Comparison of ENCODE assay signal across 16 mouse cellular contexts in genomic region chr15:70704547-70704946, GRCm38 (mm10).
"Had no signal": no experiment of that assay in that cellular context is flagged by ENCODE, and none has a peak within 500 bp of the region (broad histone marks: within the 10 kb centered on the region; RNA-seq: fewer than 3 reads in every experiment).

No protein-coding gene starts in this region.

- H3K4me3 ChIP-seq: layer of hippocampus, adult 2 months; limb, embryonic 10.5 days; limb, embryonic 13.5 days; liver, embryonic 13.5 days; midbrain, embryonic 12.5 days; midbrain, embryonic 15.5 days had no signal

- H3K4me2 ChIP-seq: limb, embryonic 13.5 days; liver, embryonic 13.5 days; midbrain, embryonic 12.5 days; midbrain, embryonic 15.5 days had no signal

- H3K9ac ChIP-seq: limb, embryonic 13.5 days; liver, embryonic 13.5 days; midbrain, embryonic 12.5 days; midbrain, embryonic 15.5 days had no signal

- H3K4me1 ChIP-seq: limb, embryonic 10.5 days; limb, embryonic 13.5 days; liver, embryonic 13.5 days; midbrain, embryonic 12.5 days; midbrain, embryonic 15.5 days had no signal

- ATAC-seq: intestine, postnatal 0 days; midbrain, embryonic 15.5 days had no signal

- H3K27me3 ChIP-seq: limb, embryonic 13.5 days; liver, embryonic 13.5 days; midbrain, embryonic 12.5 days; midbrain, embryonic 15.5 days had no signal

- H3K9me3 ChIP-seq: limb, embryonic 10.5 days; limb, embryonic 13.5 days; liver, embryonic 13.5 days; midbrain, embryonic 12.5 days; midbrain, embryonic 15.5 days had no signal

- DNase-seq: kidney, adult 2 months; kidney, postnatal 25 days; layer of hippocampus, adult 9-11 months; liver; liver, embryonic 13.5 days; lung, adult 2 months; thymus, adult 18-20 months; thymus, postnatal 36 days had no signal

- H3K27ac ChIP-seq: kidney, postnatal 0 days; layer of hippocampus, adult 2 months; limb, embryonic 10.5 days; limb, embryonic 13.5 days; liver, embryonic 13.5 days; macrophage; midbrain, embryonic 12.5 days; midbrain, embryonic 15.5 days had no signal

- H3K36me3 ChIP-seq: limb, embryonic 10.5 days; limb, embryonic 13.5 days; liver, embryonic 13.5 days; midbrain, embryonic 12.5 days; midbrain, embryonic 15.5 days had no signal
